Mouse (Mus musculus): ENCODE measurements around the gene Cd3eap. TPM values are rescaled to one million over a fixed set of nuclear protein-coding genes. Genes with fewer than 3 reads are reported as not detected.
A peak's percentile ranks its signal among the peaks of the same experiment; 100 is the strongest.

Cd3eap gene
- polyA plus RNA-seq (2016; fragmentation: Nextera tagmentation; extraction: Ambion mirVana), result 17.3 and 20.4 TPM in 2 replicates

GRCm38 (mm10) chr7:19359299-19359891 lies at the start of gene Cd3eap, which contains the start of gene Ppp1r13l:
Gene Cd3eap, minus strand, starts transcription at chr7:19359483.
Gene Ppp1r13l, plus strand, starts transcription at chr7:19359749.
- ATAC-seq (ENCODE audit: low FRiP score), result peak; percentile 71
- peaks cover 17% of the 10 kb centered on the region; the same call in 1 of the 2 replicates for H3K27me3 ChIP-seq
- peak within 1 kb of the TSS; percentile 96 for H3K4me2 ChIP-seq (replicated peaks)
- H3K36me3 ChIP-seq, result peaks cover 28% of the 10 kb centered on the region
- 0% methylated on average over 29 of the region's 31 CpGs for WGBS
- peaks cover 28% of the 10 kb centered on the region for H3K4me1 ChIP-seq
- H3K9ac ChIP-seq, result peak within 1 kb of the TSS; percentile 75
- H3K27ac ChIP-seq, result 0 out of 2 replicates have a peak within 1 kb of the TSS, but pooled peaks have one; percentile 13
- H3K4me3 ChIP-seq, result peak within 1 kb of the TSS; percentile 66
- no peaks in the 10 kb centered on the region for H3K9me3 ChIP-seq (replicated peaks)

- Histone ChIP-seq H3K4me2 (replicated peaks) (peak overlapping the region; percentile 24; the same call in 1 of the 2 replicates), H3K4me1 (peaks cover 8% of the 10 kb centered on the region), H3K36me3 (no peaks in the 10 kb centered on the region), H3K9me3 (replicated peaks) (no peaks in the 10 kb centered on the region), H3K27me3 (peaks cover 51% of the 10 kb centered on the region), H3K9ac (no peak overlapping the region), H3K27ac (no peak overlapping the region), H3K4me3 (no peak overlapping the region)
- peak; percentile 62; the same call in 1 of the 2 replicates for ATAC-seq (ENCODE audit: low FRiP score)
- WGBS, result 2% methylated on average over 19 of the region's 19 CpGs
These were observed 46.1 kb upstream of the Cd3eap start for GRCm38 (mm10) chr7:19405417-19405816.

GRCm38 (mm10) chr7:19404476-19404875 lies 45.2 kb upstream of the Cd3eap start, which contains the start of gene Ckm:
Gene Ckm, plus strand, starts transcription at chr7:19404776.
- no peak for ATAC-seq (ENCODE audit: low FRiP score)
- Histone ChIP-seq H3K27ac (no peak within 1 kb of the TSS), H3K9me3 (replicated peaks) (no peaks in the 10 kb centered on the region), H3K9ac (peak within 1 kb of the TSS; percentile 44), H3K4me1 (peaks cover 15% of the 10 kb centered on the region), H3K4me3 (peak within 1 kb of the TSS; percentile 50), H3K27me3 (peaks cover 58% of the 10 kb centered on the region), H3K36me3 (no peaks in the 10 kb centered on the region), H3K4me2 (replicated peaks) (peak within 1 kb of the TSS; percentile 87)
- 50% methylated on average over 7 of the region's 7 CpGs for whole genome bisulfite sequencing

GRCm38 (mm10) chr7:19403731-19404296 lies 44.5 kb upstream of the Cd3eap start, which contains the start of gene Klc3:
Gene Klc3, minus strand, starts transcription at chr7:19404104.
- H3K4me3 ChIP-seq, result peak within 1 kb of the TSS; percentile 50
- H3K36me3 ChIP-seq, result no peaks in the 10 kb centered on the region
- H3K4me2 ChIP-seq (replicated peaks), result peak within 1 kb of the TSS; percentile 87
- peaks cover 64% of the 10 kb centered on the region for H3K27me3 ChIP-seq
- peaks cover 19% of the 10 kb centered on the region for H3K4me1 ChIP-seq
- H3K9me3 ChIP-seq (replicated peaks), result no peaks in the 10 kb centered on the region
- WGBS, result 1% methylated on average over 54 of the region's 62 CpGs
- H3K9ac ChIP-seq, result peak within 1 kb of the TSS; percentile 44
- ATAC-seq (ENCODE audit: low FRiP score), result no peak
- no peak within 1 kb of the TSS for H3K27ac ChIP-seq

GRCm38 (mm10) chr7:19402535-19403112 lies 43.3 kb upstream of the Cd3eap start:
- Histone ChIP-seq H3K4me3 (no peak overlapping the region), H3K9ac (no peak overlapping the region), H3K27ac (no peak overlapping the region), H3K36me3 (no peaks in the 10 kb centered on the region), H3K9me3 (replicated peaks) (no peaks in the 10 kb centered on the region), H3K4me1 (peaks cover 19% of the 10 kb centered on the region), H3K27me3 (peaks cover 66% of the 10 kb centered on the region), H3K4me2 (replicated peaks) (no peak overlapping the region)
- no peak for ATAC-seq (ENCODE audit: low FRiP score)
- WGBS, result 74% methylated on average over 9 of the region's 9 CpGs

GRCm38 (mm10) chr7:19400946-19401345 lies 41.7 kb upstream of the Cd3eap start:
- Histone ChIP-seq H3K4me1 (peaks cover 19% of the 10 kb centered on the region), H3K36me3 (no peaks in the 10 kb centered on the region), H3K4me3 (no peak overlapping the region), H3K4me2 (replicated peaks) (no peak overlapping the region), H3K9ac (no peak overlapping the region), H3K9me3 (replicated peaks) (no peaks in the 10 kb centered on the region), H3K27ac (no peak overlapping the region), H3K27me3 (peaks cover 65% of the 10 kb centered on the region)
- 83% methylated on average over 4 of the region's 4 CpGs for WGBS
- ATAC-seq (ENCODE audit: low FRiP score), result no peak

GRCm38 (mm10) chr7:19399496-19400280 lies 40.4 kb upstream of the Cd3eap start:
- no peaks in the 10 kb centered on the region for H3K9me3 ChIP-seq (replicated peaks)
- WGBS, result 3% methylated on average over 27 of the region's 27 CpGs
- peaks cover 57% of the 10 kb centered on the region for H3K27me3 ChIP-seq
- H3K4me1 ChIP-seq, result peaks cover 19% of the 10 kb centered on the region
- H3K4me2 ChIP-seq (replicated peaks), result peak overlapping the region; percentile 48
- H3K9ac ChIP-seq, result peak overlapping the region; percentile 4
- H3K4me3 ChIP-seq, result peak overlapping the region; percentile 16
- ATAC-seq (ENCODE audit: low FRiP score), result no peak
- no peak overlapping the region for H3K27ac ChIP-seq
- H3K36me3 ChIP-seq, result peaks cover 12% of the 10 kb centered on the region

GRCm38 (mm10) chr7:19394484-19394883 lies 35.2 kb upstream of the Cd3eap start:
- Histone ChIP-seq H3K27me3 (peaks cover 11% of the 10 kb centered on the region), H3K27ac (no peak overlapping the region), H3K4me3 (no peak overlapping the region), H3K9ac (no peak overlapping the region), H3K9me3 (replicated peaks) (no peaks in the 10 kb centered on the region), H3K4me1 (peaks cover 5% of the 10 kb centered on the region), H3K4me2 (replicated peaks) (no peak overlapping the region), H3K36me3 (peaks cover 62% of the 10 kb centered on the region)
- 90% methylated on average over 8 of the region's 8 CpGs for WGBS
- ATAC-seq (ENCODE audit: low FRiP score), result no peak

GRCm38 (mm10) chr7:19388699-19389413 lies 29.6 kb upstream of the Cd3eap start:
- Histone ChIP-seq H3K9me3 (replicated peaks) (no peaks in the 10 kb centered on the region), H3K27ac (peak overlapping the region; percentile 74), H3K27me3 (no peaks in the 10 kb centered on the region), H3K36me3 (peaks cover 96% of the 10 kb centered on the region), H3K4me3 (no peak overlapping the region), H3K4me2 (replicated peaks) (no peak overlapping the region), H3K4me1 (peaks cover 16% of the 10 kb centered on the region), H3K9ac (0 out of 2 replicates have a peak overlapping the region, but pooled peaks have one; percentile 27)
- peak; percentile 50 for ATAC-seq (ENCODE audit: low FRiP score)
- whole genome bisulfite sequencing, result 70% methylated on average over 10 of the region's 10 CpGs

GRCm38 (mm10) chr7:19383708-19384107 lies 24.4 kb upstream of the Cd3eap start:
- 91% methylated on average over 9 of the region's 9 CpGs for WGBS
- H3K4me1 ChIP-seq, result peaks cover 22% of the 10 kb centered on the region
- H3K4me2 ChIP-seq (replicated peaks), result peak overlapping the region; percentile 89; the same call in 1 of the 2 replicates
- H3K27me3 ChIP-seq, result no peaks in the 10 kb centered on the region
- no peak overlapping the region for H3K27ac ChIP-seq
- H3K9me3 ChIP-seq (replicated peaks), result no peaks in the 10 kb centered on the region
- peaks cover 49% of the 10 kb centered on the region for H3K36me3 ChIP-seq
- no peak for ATAC-seq (ENCODE audit: low FRiP score)
- 0 out of 2 replicates have a peak overlapping the region, but pooled peaks have one; percentile 95 for H3K4me3 ChIP-seq
- no peak overlapping the region; the same call in 1 of the 2 replicates for H3K9ac ChIP-seq

- Histone ChIP-seq H3K4me1 (peaks cover 16% of the 10 kb centered on the region), H3K9ac (peak overlapping the region; percentile 94), H3K4me3 (peak overlapping the region; percentile 95), H3K9me3 (replicated peaks) (no peaks in the 10 kb centered on the region), H3K4me2 (replicated peaks) (peak overlapping the region; percentile 89), H3K36me3 (peaks cover 35% of the 10 kb centered on the region), H3K27ac (peak overlapping the region; percentile 35), H3K27me3 (no peaks in the 10 kb centered on the region)
- ATAC-seq (ENCODE audit: low FRiP score), result peak; percentile 74
- under 1% methylated on average over 28 of the region's 37 CpGs for WGBS
These were observed 22.9 kb upstream of the Cd3eap start for GRCm38 (mm10) chr7:19382166-19382541.

All from hindbrain, embryonic 12.5 days (tissue).